Mouse (Mus musculus) cerebellum, postnatal 36 days (tissue): Measurements from ENCODE around the gene Lrch3.
"Not testable (repeated sequence)": the region's sequence is repeated elsewhere in the genome, so short reads cannot be mapped to it uniquely, and the experiment has no call there.

ENCODE experiments used
- DNase-seq, 2 experiments: peaks; one replicate each; pipeline ENCODE4 v3.0.0; 2021 to 2022; ENCODE audit warnings: mixed read lengths in 2 of 2

Lrch3 gene

DNA sequence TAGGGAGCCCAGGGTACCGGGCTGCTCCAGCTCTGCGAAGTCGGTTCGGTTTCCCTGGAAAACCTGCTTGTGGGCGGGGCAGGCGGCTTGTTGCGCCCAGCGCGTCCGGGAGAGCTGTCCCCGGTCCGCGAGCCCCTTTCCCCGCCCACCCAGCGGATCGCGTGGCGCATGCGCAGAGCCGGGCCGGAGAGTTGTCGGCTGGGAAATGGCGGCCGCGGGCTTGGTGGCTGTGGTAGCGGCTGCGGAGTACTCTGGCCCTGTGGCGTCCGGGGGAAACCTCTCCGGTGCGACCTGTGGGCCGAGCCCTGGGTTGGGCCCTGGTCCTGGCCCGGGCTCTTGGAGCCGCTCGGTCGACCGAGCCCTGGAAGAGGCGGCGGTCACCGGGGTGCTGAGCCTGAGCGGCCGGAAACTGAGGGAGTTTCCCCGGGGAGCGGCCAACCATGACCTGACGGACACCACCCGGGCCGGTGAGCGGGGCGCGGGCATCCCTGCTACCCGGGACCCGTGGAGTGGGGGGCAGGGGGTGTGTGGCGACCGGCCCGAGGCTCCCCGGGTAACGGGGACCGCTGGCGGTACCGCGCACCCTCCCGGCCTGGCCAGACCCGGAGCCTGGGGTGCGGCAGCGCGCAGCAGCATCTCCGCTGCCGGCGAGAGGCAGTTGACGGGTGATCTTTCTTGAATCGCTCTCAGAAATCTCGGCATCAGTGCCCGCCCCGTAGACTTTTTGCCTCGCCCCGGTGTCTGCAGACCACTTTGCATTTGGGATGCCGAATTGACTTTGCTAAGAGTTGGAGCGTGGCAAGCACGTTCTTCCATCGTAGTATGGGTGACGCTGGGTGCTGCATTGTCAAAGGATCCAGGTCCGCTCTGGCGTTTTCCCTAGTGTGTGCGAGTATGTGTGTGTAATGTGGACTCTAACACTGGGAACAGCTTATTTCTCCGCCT lies at the start of gene Lrch3:
Gene Lrch3 (plus strand): TSS at position 164 of the 945 bp plus-strand sequence.
- DNase-seq, result peak; percentile 94 to 97

DNA sequence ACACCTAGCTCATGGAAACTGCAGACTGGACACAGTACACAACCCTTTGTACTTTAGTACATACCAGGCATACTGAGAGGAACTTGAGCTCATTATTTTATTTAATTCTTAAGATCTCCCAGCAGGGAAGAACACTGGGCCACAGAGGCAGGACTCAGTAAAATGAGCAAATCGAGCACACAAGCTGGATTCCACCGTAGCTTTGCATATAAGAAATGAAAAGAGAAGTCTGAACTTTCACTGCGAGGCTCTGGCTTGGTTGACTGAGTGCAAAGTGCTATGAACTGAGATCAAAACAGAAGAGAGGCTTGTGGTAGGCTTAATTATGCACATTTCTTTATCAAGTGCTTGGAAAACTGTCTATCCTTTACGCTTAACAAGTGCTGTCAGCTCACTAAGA lies 48.5 kb upstream of the Lrch3 start:
- DNase-seq, result no peak

DNA sequence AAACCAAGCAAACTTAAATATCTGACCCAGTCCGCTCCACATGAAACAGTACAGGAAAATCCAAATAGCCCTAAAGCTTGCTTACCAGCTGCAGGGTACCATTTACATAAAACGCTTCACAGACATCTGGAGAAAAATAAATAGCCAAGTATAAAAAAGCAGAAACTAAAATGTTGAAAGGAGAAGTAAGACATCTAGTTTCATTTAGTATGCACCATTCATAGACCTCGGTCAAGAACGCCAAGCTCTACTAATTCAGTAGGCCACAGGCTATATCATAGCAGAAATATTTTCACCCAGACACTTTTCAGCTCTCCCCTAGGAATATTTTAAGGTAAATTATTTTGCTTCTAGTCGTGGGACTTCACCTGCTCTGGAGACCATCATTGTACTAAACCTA lies 47.2 kb upstream of the Lrch3 start:
- no peak for DNase-seq

GRCm38 (mm10) chr16:32867919-32868552 lies 45.9 kb upstream of the Lrch3 start:
- peak; percentile 85 to 86 for DNase-seq

DNA sequence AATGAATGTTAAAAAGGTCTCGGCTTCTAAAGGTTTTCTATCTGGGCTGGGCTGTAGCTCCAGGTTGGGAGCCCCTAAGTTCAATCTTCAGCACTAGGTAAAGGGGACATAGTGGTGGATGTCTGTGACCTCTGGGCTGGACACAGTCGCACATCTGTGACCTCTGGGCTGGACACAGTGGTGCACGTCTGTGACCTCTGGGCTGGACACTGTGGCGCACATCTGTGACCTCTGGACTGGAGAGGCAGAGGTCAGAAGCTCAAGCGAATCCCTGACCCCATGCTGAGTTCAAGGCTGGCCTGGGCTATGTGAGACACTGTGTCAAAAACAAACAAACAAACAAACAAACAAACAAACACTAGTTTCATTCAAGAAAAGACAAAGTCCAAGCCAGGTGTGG lies 43.7 kb upstream of the Lrch3 start:
- no peak for DNase-seq

DNA sequence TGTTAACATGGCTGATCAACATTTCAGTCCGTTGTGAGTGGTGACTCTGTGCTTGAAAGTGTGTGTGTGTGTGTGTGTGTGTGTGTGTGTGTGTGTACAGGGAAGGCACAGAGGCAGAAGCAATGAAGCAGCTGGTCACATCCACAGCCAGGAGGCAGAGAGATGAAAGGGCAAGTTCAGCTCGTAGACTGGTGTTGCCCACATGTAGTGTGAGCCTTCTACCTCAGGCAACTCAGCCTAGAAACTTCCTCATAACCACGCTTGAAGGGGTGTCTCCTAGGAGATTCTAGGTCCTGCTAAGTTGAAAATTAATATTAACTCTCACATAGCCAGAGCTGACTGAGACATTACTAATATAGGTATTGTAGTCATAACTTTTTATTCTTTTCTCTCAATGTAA lies 40.5 kb upstream of the Lrch3 start:
- DNase-seq, result no peak

- not testable (repeated sequence) for DNase-seq
These were observed 38.6 kb upstream of the Lrch3 start for GRCm38 (mm10) chr16:32875281-32875680.

- DNase-seq, result no peak
These were observed 38.1 kb upstream of the Lrch3 start for GRCm38 (mm10) chr16:32875847-32876246.

GRCm38 (mm10) chr16:32876831-32877230 lies 37.1 kb upstream of the Lrch3 start:
- no peak for DNase-seq

GRCm38 (mm10) chr16:32877343-32878156 lies 36.4 kb upstream of the Lrch3 start, which contains the start of the genes Fyttd1 and Rubcn:
Gene Fyttd1 (plus strand): TSS chr16:32877500.
Gene Rubcn (minus strand): TSS chr16:32877766.
- peak; percentile 94 to 97 for DNase-seq

DNA sequence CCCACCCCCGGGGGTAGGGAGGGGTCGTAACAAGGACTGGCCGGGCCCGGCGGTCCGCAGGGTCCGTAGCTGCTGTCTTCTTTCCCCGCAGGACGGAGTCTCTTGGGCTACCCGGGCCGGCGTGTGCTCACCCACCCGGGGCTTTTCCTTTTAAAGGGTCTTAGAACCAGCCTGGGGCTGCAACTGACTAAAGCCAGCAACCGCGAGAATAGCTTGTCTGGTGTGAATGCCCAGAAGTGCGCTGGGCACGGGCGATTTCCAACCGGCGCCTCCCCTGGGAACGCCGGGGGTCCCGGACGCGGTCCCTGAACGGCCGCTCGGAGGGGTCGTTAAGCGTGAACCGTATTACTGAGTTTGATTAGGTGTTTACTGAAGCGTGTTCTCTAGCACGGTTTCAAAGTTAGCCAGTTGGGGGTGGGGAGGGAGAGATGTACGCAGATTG lies 35.7 kb upstream of the Lrch3 start:
- DNase-seq, result peak in 1 of 2 experiments; percentile 24

GRCm38 (mm10) chr16:32878972-32879926 lies 34.7 kb upstream of the Lrch3 start:
- no peak for DNase-seq

DNA sequence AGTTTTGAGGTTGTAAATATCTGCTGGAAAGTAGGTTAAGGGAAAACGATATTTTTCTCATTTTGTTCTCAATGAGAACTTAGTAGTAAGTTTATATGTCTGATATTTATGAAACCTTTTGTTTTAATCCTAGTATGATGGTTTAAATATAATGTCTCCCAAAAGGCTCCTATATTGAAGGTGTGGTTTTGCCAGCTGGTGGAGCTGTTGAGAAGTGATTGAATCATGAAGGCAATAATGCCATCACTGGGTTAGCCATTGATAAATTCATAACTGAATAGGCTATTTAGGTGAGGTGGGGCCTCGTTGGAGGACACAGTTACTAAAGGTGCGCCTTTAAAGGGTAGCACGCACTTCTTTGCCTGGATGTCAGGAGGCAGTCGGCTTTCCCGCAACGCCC lies 32.4 kb upstream of the Lrch3 start:
- no peak for DNase-seq

DNA sequence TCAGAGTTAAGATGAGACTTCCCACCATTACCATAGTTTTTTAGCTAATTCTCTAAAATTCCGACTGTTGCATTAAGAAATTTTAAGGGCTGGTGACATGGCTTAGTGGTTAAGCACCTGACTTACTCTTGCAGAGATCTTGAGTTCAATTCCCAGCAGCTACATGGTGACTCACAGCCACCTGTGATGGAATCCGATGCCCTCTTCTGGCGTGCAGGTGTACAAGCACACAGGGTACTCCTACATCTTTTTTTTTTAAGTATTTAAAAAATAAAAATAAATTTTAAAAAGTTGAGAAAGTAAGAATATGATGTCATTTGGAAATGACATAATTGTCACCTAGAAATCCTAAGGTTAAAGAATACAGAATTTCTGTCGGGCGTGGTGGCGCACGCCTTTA lies 25.9 kb upstream of the Lrch3 start:
- no peak for DNase-seq

GRCm38 (mm10) chr16:32889881-32890280 lies 24.0 kb upstream of the Lrch3 start:
- no peak for DNase-seq

DNA sequence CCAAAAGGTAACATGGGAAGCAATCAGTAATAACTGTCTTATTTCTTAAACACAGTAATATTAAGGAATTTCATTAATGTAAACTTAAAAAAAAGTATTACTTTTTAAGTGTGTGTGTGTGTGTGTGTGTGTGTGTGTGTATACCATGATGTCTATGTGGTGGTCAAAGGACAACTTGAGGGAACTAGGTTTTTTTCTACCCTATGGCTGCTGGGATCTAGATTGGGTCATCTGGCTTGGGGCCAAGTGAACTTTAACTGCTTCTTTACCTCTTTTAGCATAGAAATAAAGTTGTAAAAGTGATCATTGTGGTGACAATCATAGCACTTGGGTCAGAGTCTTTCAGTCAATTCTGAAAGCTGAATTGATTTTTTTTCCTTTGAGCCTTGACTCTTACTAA lies 17.8 kb upstream of the Lrch3 start:
- DNase-seq, result no peak

- DNase-seq, result no peak
These were observed 12.4 kb upstream of the Lrch3 start for GRCm38 (mm10) chr16:32901360-32902050.

GRCm38 (mm10) chr16:32902051-32902428 lies 11.9 kb upstream of the Lrch3 start:
- DNase-seq, result no peak

DNA sequence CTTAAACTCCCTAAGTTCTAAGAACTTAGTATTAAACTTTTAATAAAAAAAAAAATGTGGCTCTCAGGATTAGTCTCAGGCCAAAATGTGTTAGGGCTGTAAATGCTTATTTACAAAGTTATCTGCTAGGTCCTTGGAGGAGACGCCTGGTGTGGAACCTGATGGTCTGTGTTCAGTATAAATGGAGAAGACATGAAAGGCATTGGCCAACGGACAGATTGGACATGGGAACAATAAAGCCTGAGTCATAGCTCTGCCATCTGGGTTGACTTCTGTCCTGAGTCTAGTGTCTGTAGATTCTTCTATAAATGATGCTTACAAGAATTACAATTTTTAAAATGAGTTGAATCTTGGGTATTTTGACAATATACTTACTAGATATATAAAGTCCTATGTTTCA lies 7.7 kb upstream of the Lrch3 start:
- peak in 1 of 2 experiments; percentile 28 for DNase-seq

DNA sequence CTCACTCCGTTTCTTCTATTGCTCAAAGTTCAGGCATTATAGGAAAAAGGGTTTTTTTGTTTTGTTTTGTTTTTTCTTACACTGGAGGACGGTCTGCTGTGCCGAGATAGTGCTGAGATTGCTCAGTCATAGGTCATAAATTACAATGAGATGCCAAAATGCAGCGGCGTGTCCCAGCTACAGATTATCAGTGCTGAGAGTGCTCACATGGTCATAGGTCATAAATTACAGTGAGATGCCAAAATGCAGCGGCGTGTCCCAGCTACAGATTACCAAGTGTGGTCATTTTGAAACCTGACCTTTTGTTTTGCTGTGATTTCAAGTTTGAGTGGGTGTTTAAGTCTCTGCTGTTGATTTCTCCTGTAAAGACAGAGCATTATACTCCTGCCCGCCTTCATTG lies 7.2 kb upstream of the Lrch3 start:
- DNase-seq, result no peak

GRCm38 (mm10) chr16:32913212-32913611 lies 688 bp upstream of the Lrch3 start:
- no peak for DNase-seq
